Mouse (Mus musculus) E14TG2a.4 (cell line): ENCODE results near the gene Klk1b8.

ENCODE experiments used
- CTCF ChIP-seq: conservative IDR thresholded peaks from 2 replicates; pipeline ENCODE4 v1.5.1; 2014; ENCODE audit warnings: low read length
- POU5F1 ChIP-seq: IDR thresholded peaks from 2 replicates; pipeline ENCODE4 v1.6.1; 2014; ENCODE audit warnings: low read length, borderline replicate concordance

GRCm38 (mm10) chr7:43925985-43926384 lies 24.5 kb upstream of the Klk1b8 start:
- TF ChIP-seq CTCF (peak; percentile 21; the same call in 1 of the 2 replicates), POU5F1 (no peak)
